Mouse (Mus musculus) gastrocnemius, adult 18-20 months (tissue): ENCODE measurements at regions not wholly inside any gene's neighbourhood (a gene's known extent, or its start where the extent isn't known, plus 50 kb on each side); places are given as distances from the start of the nearest gene placed in this dataset.

ENCODE experiments used
- DNase-seq: peaks from one replicate; pipeline ENCODE4 v3.0.0; 2021; ENCODE audit warnings: low spot score

DNA sequence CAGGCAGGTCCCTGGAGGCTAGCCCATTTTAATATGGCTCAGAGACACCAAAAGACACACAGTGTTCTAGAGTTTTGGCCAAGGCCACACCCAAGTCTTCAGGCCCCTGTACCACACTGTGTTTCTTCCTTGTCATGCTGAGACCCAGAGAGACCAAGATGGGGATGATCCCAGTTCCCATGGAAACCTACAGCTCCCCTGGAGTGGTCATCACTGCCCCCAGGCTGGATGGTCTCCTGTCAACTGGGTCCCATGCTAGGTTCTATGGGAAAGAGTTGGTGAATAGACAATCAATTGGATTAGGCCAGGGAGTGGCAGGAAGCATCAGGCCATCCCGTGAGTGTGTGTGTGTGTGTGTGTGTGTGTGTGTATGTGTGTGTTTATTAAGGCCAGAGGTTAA lies 80.5 kb upstream of the Tle3 start:
- no peak for DNase-seq

DNA sequence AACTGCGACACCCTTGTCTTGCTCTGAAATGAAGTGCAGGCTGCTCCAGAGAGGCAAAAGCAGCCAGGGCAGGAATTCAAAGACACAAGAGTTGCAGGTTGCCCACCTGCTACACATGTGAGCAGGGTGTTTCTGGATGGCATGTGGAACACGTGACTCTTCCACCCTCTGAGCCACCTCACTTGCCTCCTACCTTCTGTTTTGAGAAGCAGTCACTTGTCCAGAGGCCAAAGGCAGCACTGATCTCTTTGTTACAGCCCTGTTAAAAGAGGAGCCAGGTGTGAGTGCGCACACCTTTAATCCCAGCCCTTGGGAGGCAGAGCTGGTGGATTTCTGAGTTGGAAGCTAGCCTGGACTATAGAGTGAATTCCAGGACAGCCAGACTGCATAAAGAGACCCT lies 79.7 kb upstream of the Tle3 start:
- no peak for DNase-seq

DNA sequence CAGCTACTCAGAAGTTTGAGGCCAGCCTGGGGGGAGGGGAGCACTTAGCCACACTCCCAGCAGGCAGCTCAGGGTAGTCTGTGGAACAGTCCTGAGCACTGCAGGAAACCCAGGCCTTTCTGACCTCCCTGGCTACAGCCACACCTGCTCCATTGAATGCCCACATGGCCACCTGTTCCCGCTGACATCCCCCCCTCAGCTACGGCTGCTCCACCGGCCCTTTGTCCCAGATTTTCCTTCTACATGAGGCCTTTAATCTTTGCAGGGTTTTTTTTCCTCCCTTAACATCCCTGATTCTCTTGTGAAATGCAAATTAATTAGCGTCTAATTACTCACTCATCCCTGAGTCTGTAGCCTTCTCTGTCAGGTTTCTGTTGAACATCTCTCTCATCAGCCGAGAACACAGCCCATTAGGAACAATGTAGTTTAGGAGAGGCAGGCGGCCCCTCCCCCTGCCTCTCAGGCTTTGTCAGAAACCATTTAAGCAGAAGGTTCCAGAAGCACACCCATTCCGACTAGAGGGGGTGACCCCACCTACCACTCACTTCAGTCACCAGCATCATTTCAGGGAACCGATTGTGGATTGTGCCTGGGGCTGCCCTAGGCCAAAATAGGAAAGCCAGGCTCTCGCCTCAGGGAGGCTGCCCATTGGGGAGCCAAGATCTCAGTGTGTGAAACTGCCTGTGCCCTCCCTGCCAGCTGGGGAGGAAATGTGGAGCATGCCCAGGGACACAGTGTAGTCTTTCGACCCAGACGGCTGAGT lies 78.8 kb upstream of the Tle3 start:
- DNase-seq: no peak

DNA sequence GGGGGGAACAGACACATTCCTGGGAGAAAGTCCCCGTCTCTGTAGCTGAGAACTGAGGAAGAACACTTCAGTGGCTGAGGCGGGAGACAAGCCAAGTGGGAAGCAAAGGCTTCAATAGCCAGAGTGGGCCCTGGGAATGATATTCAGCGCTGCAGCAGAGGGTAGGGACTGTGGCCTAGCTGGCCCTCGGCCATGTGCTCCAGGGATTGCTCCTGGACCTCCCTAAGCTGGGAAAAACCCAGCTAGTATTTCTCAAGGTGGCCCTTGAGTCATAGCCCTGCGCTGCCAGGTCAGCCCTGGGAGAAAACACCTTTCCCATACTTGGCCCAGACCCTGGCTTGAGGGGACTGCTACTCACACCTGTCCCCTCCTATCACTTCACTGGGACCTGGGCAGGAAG lies 77.2 kb upstream of the Tle3 start:
- DNase-seq: no peak

- no peak for DNase-seq
These were observed 75.7 kb upstream of the Tle3 start for GRCm38 (mm10) chr9:61296311-61296947.

- DNase-seq: no peak
These were observed 74.8 kb upstream of the Tle3 start for GRCm38 (mm10) chr9:61297385-61297784.

DNA sequence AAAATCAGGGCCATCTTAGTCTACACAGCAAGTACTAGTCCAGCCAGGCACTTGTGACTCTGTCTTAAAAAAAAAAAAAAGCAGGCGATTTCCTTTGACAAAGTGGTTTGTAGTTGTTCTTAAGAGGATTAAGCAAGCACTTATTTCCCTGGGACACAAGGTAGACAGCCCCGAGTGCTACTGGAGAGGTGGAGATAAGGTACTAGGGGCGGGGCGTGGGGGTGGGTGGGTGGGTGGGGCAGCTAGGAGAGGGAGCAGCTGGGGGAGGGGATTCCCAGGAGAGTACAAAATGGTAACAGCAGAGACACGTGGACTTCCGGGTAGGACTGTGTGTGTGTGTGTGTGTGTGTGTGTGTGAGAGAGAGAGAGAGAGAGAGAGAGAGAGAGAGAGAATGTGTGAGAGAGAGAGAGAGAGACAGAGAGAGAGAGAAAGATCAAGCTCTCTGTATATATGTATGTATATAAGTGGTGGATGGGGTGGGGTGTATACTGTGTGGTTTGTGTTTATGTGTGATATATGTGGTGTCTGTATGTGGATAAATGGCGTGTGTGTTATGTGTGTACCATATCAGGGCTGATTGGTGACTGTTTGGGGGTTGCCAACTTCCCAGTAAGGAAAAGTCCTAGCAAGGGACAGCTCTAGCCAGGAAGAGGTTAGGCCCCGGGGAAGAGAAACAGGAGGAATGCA lies 72.1 kb upstream of the Tle3 start:
- no peak for DNase-seq

DNA sequence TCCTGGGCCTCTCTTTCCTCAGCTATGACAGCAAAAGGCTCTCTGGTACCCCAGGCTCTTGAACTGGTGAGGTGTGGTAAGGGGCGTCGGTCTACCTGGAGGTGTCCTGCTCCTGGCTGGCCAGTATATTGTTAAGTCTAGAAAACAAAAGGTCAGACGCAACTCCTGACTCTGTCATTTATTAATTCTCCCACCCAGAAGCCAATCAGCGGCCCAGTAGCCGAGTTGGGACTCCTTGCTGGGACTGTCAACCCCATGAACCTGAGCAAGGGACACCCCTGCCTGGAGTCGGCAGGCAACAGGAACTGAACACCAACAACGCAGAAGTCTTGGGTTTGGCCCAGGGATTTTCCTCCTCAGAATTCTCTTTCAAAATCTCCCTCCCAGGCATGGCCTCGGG lies 71.1 kb upstream of the Tle3 start:
- no peak for DNase-seq

DNA sequence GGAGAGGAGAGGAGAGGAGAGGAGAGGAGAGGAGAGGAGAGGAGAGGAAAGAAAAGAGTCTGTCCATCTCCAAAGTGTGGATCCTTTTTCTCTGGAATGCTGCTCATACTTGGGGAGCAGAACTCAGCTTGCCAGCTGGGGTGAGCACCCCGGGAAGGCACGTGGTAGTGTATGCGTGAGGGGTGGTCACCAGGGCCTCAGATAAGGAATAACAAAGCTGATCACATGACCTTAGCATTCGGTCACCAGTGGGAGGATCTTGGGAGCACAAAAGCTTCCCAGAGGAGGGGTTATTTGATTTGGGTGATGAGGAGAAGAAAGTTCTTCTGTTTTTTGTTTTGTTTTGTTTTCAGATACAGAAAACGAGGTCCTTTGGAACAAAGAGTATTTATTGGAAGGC lies 69.4 kb upstream of the Tle3 start:
- no peak for DNase-seq

DNA sequence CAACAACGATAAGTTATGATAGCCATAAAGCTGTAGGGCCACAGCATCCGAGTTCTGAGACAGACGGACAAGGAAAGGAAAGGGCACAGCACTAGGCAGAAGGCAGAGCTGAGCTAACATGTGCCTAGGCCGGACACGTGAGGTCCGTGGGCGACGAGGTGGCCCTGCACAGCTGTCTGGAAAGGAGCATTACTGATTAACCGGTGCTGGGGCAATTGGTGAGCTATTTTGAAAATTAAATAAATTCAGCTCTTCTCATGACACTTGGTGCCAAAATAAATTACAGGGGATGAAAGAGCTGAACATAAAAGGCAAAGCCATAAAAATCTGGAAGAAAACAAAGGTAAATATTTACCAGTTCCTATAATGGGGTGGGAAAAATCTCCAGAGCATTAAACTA lies 65.9 kb upstream of the Tle3 start:
- DNase-seq: no peak

DNA sequence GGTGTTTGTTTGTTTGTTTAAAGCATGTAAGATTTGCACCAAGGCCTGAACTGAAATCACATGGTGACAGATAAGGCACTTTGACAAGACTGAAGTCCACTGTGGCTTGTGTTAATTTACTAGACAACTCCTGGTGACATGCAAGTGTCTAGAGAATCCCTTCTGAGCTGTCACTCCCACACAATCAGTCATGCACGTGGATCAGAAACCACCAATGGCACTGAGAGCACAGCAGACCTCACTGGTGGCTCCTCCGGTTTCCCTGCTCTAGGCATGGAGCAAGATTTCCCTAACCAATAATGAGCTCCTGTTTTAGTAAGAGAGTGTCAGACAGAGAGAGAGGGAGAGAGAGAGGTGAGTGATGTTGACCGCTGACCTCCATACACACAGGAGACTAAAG lies 63.1 kb upstream of the Tle3 start:
- DNase-seq: no peak

DNA sequence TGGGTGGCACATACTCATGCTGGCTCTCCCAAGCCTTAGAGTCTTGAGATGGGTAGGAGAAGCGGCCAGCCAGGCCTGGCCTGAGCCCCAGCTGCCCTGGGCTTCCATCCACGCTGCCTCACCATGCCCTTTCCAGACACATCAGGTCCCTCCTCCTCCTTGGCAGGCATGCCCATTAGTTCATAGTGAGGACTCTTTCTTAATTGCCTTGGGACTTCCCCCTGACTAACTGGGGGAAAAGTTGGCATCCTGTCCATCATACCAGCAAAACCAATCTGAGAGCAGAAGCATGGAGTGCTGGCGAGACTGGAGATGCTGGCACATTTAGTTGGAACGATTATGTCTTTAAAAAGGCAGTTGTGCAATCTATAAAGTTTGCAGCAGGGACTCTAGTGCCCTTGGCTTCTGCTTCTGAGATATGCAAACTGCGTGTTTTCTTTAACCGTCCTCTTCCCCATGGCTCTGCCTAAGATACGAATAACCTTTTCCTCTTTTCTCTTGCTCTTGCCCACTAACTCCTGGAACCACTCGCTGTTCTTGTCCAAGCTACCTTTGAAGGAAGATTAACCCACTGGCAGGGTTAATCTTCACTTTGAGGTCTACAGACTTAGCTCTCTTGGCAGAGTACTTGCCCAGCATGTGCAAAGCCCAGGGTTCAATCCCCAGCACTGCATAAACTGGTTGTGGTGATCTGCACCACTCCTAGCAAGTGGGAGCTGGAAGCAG lies 62.2 kb upstream of the Tle3 start:
- peak; percentile 39 for DNase-seq

- no peak for DNase-seq
These were observed 61.6 kb upstream of the Tle3 start for GRCm38 (mm10) chr9:61310574-61310973.

DNA sequence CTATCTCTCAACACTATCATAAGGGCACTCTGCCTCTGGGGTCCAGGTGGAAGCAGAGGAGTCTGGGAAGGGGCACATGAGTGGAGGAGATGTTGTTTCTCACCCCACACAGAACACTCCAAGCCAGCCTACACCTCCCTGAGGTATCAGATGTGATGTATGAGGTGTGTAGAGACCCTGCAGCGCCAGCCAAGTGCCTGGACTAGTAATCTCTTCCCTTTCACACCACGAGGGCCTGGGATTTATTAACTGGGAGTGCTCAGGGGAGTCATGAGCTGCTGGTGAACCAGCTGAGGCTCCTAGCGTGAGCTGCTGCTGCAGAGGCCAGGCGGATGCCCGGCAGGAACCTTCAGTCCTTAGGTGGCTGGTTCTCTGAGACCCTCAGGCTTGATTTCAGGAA lies 60.6 kb upstream of the Tle3 start:
- no peak for DNase-seq

- no peak for DNase-seq
These were observed 57.5 kb upstream of the Tle3 start for GRCm38 (mm10) chr9:61314630-61315179.

DNA sequence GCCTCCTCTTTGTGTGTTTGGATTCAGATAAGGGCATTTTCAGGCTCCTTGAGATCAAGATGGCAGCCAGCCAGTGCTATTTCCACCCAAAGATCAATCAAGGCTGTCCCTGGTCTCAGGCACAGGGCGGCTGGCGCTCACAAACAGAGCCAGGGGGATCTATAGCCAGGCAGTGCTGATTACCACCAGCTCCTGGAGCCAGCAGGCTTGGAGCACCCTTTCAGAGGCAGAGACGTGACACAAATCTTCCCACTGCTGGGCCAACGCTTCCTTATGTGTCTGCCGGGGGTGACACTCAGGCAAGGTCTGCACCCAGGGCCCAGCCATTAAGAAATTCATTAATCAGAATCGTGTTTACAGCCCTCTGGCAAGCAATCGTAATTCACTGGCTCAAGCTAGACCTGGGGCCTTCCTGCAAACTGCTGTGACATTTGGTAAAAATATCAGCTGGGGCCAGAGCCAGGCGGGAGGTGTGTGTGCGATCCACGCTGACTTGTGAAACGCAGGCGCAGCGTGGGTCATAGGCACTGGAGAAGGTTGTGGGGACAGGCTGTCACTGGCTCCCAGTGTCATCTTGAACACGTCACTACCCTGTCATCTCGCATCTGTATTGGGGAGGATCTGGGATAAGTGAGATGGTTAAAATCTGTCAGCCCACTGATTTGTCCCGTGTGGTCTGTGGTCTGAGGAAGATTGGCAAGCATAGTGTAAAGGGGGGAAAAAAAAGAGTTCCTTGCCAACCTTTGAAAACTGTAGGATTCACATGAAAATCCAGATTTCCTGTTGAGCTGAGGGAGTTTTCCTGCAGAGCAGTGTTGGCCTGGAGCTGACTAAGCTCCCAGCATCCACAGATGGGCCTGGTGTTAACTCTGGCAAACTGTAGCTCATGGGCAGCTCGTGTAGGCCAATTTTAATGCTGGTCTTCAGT lies 56.5 kb upstream of the Tle3 start:
- DNase-seq: peak; percentile 57

- DNase-seq: no peak
These were observed 55.7 kb upstream of the Tle3 start for GRCm38 (mm10) chr9:61316442-61316841.

DNA sequence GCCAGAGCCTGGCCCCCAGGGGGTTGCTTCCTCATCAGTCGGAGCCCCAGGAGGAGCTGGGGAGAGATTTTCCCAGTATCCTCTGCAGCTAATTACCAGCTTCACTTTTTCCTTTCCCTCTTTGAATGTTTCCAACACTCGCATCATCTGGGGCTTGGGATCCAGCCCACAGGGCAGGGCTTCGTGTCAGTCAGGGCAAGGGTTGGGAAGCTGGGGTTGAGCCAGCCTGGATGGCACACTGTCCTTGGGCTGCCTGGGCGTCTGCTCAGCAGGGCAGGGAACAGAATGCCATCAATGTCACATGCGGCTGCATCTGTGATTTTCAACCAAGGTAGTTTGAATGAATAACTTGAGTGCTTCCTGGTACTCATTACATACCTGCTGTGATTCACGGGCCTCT lies 52.4 kb upstream of the Tle3 start:
- DNase-seq: no peak

DNA sequence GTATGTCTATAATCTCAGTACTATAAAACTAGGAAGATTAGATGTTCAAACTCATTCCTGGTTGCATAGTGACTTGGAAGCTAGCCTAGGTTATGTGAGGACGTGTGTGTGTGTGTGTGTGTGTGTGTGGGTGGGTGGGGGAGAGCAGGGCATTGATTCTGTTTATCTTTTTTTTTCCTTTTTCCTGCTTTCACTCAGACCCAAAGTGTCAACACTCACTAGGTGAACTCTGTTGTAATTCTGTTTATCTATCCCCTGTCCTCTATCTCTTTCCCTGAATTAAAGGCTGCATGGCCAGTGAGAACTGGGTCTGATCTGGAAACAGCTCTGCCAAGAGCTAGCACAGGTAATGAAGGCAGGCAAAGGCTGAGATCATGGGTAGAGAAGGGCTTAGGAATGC lies 50.9 kb upstream of the Tle3 start:
- no peak for DNase-seq

GRCm38 (mm10) chr9:61321825-61322224 lies 50.3 kb upstream of the Tle3 start:
- DNase-seq: no peak

DNA sequence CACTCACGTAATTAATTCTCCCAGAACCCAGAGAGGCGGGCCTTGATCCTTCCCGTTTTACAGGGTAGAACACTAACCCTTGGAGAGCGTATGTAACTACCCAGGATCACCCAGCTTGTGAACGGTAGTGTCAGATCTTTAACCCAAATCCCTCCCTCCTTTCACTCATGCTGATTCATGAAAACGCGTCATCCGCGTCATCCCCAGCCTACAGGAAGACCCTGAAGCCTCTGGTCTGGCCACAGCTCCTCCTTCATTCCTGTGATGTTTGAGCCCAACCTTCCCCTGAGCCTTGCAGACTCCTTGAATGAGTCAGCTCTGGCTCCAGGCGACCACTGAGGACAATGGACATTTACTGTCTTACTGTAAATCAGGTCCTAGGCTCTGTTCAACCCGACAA lies 49.8 kb upstream of the Tle3 start:
- DNase-seq: no peak
